Mouse (Mus musculus) liver, embryonic 15.5 days (tissue): ENCODE measurements around the gene Ly6g5b. TPM values are rescaled to one million over a fixed set of nuclear protein-coding genes. Genes with fewer than 3 reads are reported as not detected.

ENCODE experiments used
- ATAC-seq: fragments of 200-750 bp; cut with Nextera tagmentation; 2 replicates; pipeline ENCODE4 v1.8.0; 2017; ENCODE audit warnings: moderate number of reproducible peaks, mild to moderate bottlenecking, moderate library complexity; ENCODE audit not compliant: insufficient read depth
- H3K27ac ChIP-seq: fragments of 300-500 bp; sonication (generic); replicated peaks from 2 replicates; pipeline ENCODE4 v1.5.1; 2015; ENCODE audit warnings: mild to moderate bottlenecking, inconsistent platforms
- H3K27me3 ChIP-seq: fragments of 300-500 bp; sonication (generic); 2 replicates; pipeline ENCODE4 v1.6.1; 2015; ENCODE audit warnings: mild to moderate bottlenecking, inconsistent platforms
- H3K36me3 ChIP-seq: fragments of 300-500 bp; sonication (generic); replicated peaks from 2 replicates; pipeline ENCODE4 v1.6.1; 2015; ENCODE audit warnings: moderate library complexity, mild to moderate bottlenecking, inconsistent platforms
- H3K4me1 ChIP-seq: fragments of 300-500 bp; sonication (generic); replicated peaks from 2 replicates; pipeline ENCODE4 v1.6.1; 2015; ENCODE audit warnings: inconsistent platforms
- H3K4me2 ChIP-seq: fragments of 300-500 bp; sonication (generic); 2 replicates; pipeline ENCODE4 v1.6.1; 2015; ENCODE audit warnings: moderate library complexity, mild to moderate bottlenecking, inconsistent platforms
- H3K4me3 ChIP-seq: fragments of 300-500 bp; sonication (generic); replicated peaks from 2 replicates; pipeline ENCODE4 v1.5.1; 2015; ENCODE audit warnings: mild to moderate bottlenecking, inconsistent platforms
- H3K9ac ChIP-seq: fragments of 300-500 bp; sonication (generic); 2 replicates; pipeline ENCODE4 v1.6.1; 2015; ENCODE audit warnings: moderate library complexity, mild to moderate bottlenecking, inconsistent platforms
- H3K9me3 ChIP-seq: fragments of 300-500 bp; sonication (generic); replicated peaks from 2 replicates; pipeline ENCODE4 v1.6.1; 2016; ENCODE audit warnings: inconsistent platforms
- WGBS: fragments of 180-500 bp; shearing (Covaris S2); methylation state at CpG from one replicate; pipeline ENCODE4 v1.1.7; 2015; ENCODE audit warnings: mixed read lengths; ENCODE audit not compliant: insufficient replicate concordance; 5-methylcytosine and 5-hydroxymethylcytosine counted together
- polyA plus RNA-seq: library from polyadenylated mRNA; unstranded; fragments of >200 nt; fragmentation: Nextera tagmentation; extraction: Ambion mirVana; gene quantifications from 2 replicates; pipeline ENCODE4 v1.2.1, GENCODE M21; 2015

The Ly6g5b gene
- polyA plus RNA-seq, 1 experiment from 2014 or later = 0.24 TPM

DNA sequence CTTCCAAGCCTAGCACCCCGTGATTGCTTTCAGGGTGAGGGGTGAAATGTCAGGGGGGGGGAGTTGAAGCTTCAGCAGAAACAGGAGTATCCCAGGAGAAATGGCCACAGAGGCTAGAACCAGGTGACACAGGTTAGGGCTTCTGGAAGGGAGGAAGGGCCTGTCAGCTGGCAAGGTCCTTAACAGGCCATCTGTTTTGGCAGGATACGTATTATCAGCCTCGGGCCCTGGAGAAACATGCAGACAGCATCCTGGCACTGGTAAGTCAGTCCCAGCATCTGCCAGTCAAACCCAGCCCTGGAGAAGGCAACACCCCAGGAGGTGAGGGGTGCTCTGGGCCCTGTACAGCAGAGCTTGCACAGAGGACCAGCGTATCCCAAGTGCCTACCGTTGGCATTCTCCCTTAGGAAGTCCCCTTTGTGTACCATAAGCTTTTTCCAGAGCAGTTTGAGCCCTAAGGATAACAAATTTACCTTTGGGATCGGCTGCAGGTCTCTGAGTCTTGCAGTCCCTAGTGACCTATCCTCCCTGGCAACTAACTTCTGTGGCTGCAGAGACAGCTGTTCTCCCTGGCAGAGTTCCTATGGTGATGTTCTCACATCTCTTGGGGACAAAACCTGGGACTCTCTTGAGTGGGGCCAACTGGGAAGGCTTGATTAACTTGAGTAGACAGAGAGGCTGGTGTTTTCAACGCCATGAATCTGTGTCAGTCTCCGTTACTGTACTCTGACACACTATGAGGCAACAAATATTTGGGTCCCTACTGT is 24.9 kb downstream of the Ly6g5b start:
- H3K4me2 ChIP-seq = peak overlapping the region; percentile 83
- H3K4me1 ChIP-seq = peaks cover 45% of the 10 kb centered on the region
- peak overlapping the region; percentile 79 for H3K4me3 ChIP-seq
- 54% methylated on average over 8 of the region's 8 CpGs for WGBS
- ATAC-seq = peak; percentile 43
- H3K9ac ChIP-seq = peak overlapping the region; percentile 92
- H3K27ac ChIP-seq = peak overlapping the region; percentile 97
- H3K27me3 ChIP-seq = no peaks in the 10 kb centered on the region
- H3K9me3 ChIP-seq = no peaks in the 10 kb centered on the region
- H3K36me3 ChIP-seq = peaks cover 48% of the 10 kb centered on the region

DNA sequence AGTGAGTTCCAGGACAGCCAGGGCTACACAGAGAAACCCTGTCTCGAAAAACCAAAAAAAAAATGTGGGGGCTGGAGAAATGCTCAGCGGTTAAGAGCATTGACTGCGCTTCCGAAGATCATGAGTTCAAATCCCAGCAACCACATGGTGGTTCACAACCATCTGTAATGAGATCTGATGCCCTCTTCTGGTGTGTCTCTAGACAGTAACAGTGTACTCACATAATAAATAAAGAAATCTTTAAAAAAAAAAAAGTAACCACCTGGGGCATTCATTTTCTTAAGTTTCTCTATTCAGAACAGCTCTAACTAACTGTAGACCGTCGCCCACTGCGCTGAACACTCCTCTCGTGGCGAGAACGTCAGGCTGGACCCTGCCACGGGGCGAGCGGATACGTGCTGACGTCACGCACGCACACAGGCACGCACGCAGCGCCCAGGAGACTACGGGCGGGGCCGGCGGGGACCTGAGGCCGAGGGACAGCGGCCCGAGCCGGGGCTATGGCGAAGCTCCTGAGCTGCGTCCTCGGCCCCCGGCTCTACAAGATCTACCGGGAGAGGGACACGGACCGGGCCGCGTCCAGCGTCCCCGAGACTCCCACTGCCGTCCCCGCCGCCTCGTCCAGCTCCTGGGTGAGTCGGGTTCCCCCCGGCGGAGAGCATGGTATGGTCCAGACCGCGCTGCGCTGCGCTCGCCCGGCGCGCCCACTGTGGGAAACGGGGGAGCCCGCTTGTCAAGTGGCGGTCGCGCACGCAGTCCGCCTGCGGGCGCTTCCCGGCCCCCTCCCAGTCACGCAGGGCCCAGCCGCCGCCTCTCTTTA is 26.2 kb downstream of the Ly6g5b start, which contains the start of gene Abhd16a:
Gene Abhd16a (plus strand): TSS at position 439 of the 820 bp plus-strand sequence.
- ATAC-seq = peak; percentile 97
- peak within 1 kb of the TSS; percentile 97 for H3K27ac ChIP-seq
- no peaks in the 10 kb centered on the region for H3K27me3 ChIP-seq
- H3K36me3 ChIP-seq = peaks cover 35% of the 10 kb centered on the region
- peak within 1 kb of the TSS; percentile 92 for H3K9ac ChIP-seq
- peak within 1 kb of the TSS; percentile 83 for H3K4me2 ChIP-seq
- H3K4me3 ChIP-seq = peak within 1 kb of the TSS; percentile 79
- no peaks in the 10 kb centered on the region for H3K9me3 ChIP-seq
- peaks cover 48% of the 10 kb centered on the region for H3K4me1 ChIP-seq
- WGBS = 2% methylated on average over 67 of the region's 67 CpGs

DNA sequence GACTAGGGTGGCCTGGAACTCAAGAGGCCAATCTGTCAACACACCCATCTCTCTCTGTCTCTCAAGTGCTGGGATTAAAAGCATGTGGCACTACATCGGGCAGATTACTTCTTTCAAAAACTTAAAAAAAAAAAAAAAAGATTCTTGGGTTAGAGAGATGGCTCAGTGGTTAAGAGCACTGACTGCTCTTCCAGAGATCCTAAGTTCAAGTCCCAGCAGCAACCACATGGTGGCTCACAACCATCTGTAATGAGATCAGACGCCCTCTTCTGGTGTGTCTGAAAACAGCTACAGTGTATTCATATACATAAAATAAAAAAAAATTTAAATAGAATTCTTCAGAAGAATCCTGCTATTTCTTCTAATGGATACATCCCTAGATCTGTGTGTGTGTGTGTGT is 27.1 kb downstream of the Ly6g5b start:
- Histone ChIP-seq H3K4me3 (no peak overlapping the region), H3K27me3 (no peaks in the 10 kb centered on the region), H3K4me2 (no peak overlapping the region), H3K27ac (no peak overlapping the region), H3K9me3 (no peaks in the 10 kb centered on the region), H3K4me1 (peaks cover 48% of the 10 kb centered on the region), H3K9ac (no peak overlapping the region), H3K36me3 (peaks cover 26% of the 10 kb centered on the region)
- no peak for ATAC-seq
- 34% methylated on average over 2 of the region's 2 CpGs for WGBS

DNA sequence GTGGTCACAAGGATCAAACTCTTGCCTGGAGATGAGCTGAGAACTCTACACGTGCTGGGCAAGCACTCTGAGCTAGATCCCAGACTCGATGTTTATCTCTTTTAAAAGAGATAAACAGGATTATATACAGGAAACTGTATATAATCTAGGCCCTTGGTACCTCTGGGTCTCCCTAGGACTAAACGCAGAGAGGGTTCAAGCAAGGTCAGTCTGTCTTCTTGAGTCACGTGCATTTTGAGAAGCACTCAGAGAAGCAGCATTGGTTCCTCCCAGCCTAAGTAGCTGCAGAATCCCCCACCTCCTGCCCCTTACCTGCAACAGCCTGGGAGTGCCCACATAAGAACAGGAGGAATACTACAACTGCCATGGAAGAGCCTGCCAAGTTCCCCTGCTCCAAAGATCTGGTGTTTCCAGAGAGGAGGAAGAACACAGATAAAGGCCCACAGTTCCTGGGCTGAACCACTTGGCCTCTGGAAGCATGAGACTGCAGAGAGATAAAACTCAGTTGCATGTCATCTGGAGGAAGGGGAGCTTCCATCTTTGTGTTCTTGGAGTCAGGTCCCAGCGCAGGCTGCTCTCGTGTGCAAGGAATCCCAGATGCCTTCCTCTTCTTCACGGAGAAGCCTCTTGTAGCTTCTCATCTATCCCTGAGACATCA is 29.9 kb downstream of the Ly6g5b start, which contains the start of gene Ly6g6f:
Gene Ly6g6f (minus strand): TSS at position 403 of the 658 bp plus-strand sequence.
- no peaks in the 10 kb centered on the region for H3K36me3 ChIP-seq
- no peak for ATAC-seq
- no peaks in the 10 kb centered on the region for H3K9me3 ChIP-seq
- H3K4me3 ChIP-seq = no peak within 1 kb of the TSS
- H3K4me1 ChIP-seq = peaks cover 34% of the 10 kb centered on the region
- no peaks in the 10 kb centered on the region for H3K27me3 ChIP-seq
- H3K27ac ChIP-seq = no peak within 1 kb of the TSS
- no peak within 1 kb of the TSS for H3K9ac ChIP-seq
- WGBS = 40% methylated on average over 7 of the region's 7 CpGs
- H3K4me2 ChIP-seq = no peak within 1 kb of the TSS

DNA sequence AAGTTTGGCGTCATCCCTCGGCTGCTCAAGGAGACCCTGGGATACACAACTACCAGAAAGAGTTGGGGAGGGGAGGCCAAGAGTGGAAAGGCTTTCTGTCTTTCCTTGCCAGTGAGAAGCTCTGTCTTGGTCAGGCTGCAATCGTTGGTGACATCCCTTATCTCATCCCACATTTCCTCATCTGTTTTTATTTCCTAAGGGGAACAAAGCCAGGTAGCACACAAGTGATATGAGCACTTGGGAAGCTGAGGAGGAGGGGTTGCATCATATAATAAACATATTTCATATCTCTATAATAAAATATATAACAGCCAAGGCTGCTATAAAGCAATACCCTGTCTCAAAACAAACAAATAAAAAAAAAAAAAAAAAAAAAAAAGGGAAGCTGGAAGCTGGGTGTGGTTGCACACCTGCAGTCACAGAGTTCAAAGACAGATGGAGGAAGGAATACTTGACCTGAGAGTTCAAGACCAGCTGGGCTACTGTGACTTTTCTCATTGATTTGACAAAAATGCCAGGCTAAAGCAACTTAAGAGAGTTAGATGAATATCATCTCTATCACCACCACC is 31.2 kb downstream of the Ly6g5b start:
- H3K9me3 ChIP-seq = no peaks in the 10 kb centered on the region
- H3K4me1 ChIP-seq = peaks cover 40% of the 10 kb centered on the region
- H3K9ac ChIP-seq = no peak overlapping the region
- H3K4me2 ChIP-seq = no peak overlapping the region
- no peak overlapping the region for H3K4me3 ChIP-seq
- H3K27me3 ChIP-seq = no peaks in the 10 kb centered on the region
- 39% methylated on average over 3 of the region's 3 CpGs for WGBS
- no peak overlapping the region for H3K27ac ChIP-seq
- no peak for ATAC-seq
- no peaks in the 10 kb centered on the region for H3K36me3 ChIP-seq

DNA sequence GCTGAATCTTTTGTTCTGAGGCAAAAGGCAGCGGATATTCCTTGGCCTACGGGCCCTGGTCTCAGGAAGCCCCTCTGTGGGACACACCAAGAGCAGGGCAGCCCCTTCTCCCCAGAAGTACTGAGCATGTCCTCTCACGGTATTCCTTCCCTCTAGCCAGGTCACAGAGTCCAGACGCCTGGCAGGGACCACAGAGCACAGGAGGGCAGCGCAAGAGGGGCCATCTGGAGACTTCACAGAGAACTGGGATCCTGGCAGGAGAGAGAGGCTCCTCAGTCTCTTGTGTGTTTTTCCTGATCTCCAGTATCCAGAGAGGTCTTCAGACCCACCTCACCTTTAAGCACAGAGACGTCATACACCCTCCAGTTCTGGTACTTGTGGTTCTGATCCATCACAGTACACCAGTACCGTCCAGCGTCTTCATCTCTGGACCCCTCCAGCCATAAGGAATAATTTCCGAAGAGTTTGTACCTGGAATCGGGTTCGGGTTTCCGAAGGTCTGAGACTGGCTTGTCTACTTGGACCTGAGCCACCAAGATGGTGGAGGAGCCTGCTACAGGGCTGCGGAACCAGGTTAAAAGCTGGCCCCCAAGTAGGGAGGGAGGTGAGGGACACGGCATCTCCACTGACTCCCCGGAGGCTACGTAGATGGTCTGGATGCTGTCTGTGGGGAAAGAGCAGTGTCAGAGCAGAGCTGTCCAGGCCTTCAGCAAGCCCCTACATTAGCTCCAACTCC is 32.2 kb downstream of the Ly6g5b start:
- Histone ChIP-seq H3K4me2 (no peak overlapping the region), H3K36me3 (no peaks in the 10 kb centered on the region), H3K9ac (no peak overlapping the region), H3K27ac (no peak overlapping the region), H3K27me3 (peaks cover 5% of the 10 kb centered on the region), H3K4me3 (no peak overlapping the region), H3K4me1 (peaks cover 42% of the 10 kb centered on the region), H3K9me3 (no peaks in the 10 kb centered on the region)
- WGBS = 81% methylated on average over 16 of the region's 16 CpGs
- ATAC-seq = no peak

DNA sequence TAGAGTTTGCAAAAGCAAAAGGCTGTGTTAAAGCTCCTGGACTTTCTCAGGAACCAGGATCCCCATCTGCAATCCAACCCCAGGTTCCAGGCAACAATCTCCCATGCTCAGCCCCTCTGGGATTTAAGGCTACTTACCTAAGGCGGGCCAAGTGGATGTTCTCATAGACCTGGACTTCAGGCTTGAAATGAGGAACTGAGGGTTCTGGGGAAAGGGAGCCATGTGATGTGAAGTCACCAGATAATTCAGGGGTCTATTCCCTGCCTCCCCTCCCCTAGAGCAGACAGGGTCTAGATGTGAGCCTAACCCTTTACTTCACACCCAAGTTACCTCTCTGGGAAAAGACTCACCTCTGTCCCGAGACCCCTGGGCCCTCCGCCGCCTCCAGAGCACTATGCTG is 34.5 kb downstream of the Ly6g5b start:
- WGBS = 83% methylated on average over 4 of the region's 4 CpGs
- peak overlapping the region; percentile 23; the same call in 1 of the 2 replicates for H3K9ac ChIP-seq
- H3K27ac ChIP-seq = peak overlapping the region; percentile 85
- peak overlapping the region; percentile 70 for H3K4me2 ChIP-seq
- peaks cover 56% of the 10 kb centered on the region for H3K4me1 ChIP-seq
- H3K36me3 ChIP-seq = no peaks in the 10 kb centered on the region
- no peak overlapping the region; the same call in 1 of the 2 replicates for H3K4me3 ChIP-seq
- no peak for ATAC-seq
- H3K27me3 ChIP-seq = peaks cover 18% of the 10 kb centered on the region
- no peaks in the 10 kb centered on the region for H3K9me3 ChIP-seq

DNA sequence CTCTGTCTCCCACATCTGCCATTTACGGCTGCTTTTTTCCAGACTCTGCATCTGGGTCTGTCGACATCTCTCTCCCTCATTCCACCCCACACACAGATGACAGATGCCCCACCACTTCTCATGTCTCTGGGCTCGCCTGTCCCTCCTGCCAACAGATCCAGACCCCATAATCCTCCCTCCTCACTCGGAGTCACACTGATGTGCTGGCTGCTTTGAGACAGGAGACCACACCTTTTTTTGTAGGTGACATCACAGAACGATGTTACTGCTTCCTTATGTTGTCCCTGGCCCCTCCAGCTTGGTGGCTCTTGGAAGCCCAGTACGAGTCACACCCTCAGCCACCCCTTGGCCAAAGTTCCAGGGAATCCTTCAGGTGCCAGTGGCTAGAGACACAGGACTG is 35.0 kb downstream of the Ly6g5b start:
- peaks cover 51% of the 10 kb centered on the region for H3K4me1 ChIP-seq
- H3K4me2 ChIP-seq = peak overlapping the region; percentile 70
- H3K4me3 ChIP-seq = peak overlapping the region; percentile 39
- H3K9me3 ChIP-seq = no peaks in the 10 kb centered on the region
- no peaks in the 10 kb centered on the region for H3K36me3 ChIP-seq
- peak; percentile 66 for ATAC-seq
- peaks cover 18% of the 10 kb centered on the region for H3K27me3 ChIP-seq
- peak overlapping the region; percentile 85 for H3K27ac ChIP-seq
- H3K9ac ChIP-seq = peak overlapping the region; percentile 23
- WGBS = 26% methylated on average over 6 of the region's 6 CpGs

DNA sequence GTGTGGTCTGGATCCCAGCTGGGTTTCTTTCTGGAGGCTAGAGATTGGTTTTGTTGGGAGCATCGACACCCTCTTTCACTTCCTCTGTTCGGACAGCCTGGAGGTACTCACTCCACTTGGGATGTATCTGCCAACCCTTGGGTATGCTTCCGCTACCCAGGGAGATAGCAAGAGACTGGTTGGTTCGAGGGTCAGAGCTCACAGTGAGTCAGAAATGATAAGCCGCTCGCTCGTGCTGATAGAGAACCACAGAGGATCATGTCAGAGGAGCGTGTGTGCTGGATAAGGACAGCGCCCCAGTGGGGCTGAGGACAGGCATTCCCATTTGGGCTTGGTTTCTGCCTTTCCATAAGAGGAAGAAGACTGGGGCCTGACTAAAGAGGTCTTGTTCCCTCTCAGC is 35.5 kb downstream of the Ly6g5b start:
- Histone ChIP-seq H3K4me3 (peak overlapping the region; percentile 39), H3K9ac (peak overlapping the region; percentile 23), H3K4me2 (peak overlapping the region; percentile 70), H3K27me3 (peaks cover 18% of the 10 kb centered on the region), H3K4me1 (peaks cover 47% of the 10 kb centered on the region), H3K9me3 (no peaks in the 10 kb centered on the region), H3K36me3 (no peaks in the 10 kb centered on the region), H3K27ac (peak overlapping the region; percentile 85)
- 13% methylated on average over 9 of the region's 9 CpGs for WGBS
- ATAC-seq = peak; percentile 96

DNA sequence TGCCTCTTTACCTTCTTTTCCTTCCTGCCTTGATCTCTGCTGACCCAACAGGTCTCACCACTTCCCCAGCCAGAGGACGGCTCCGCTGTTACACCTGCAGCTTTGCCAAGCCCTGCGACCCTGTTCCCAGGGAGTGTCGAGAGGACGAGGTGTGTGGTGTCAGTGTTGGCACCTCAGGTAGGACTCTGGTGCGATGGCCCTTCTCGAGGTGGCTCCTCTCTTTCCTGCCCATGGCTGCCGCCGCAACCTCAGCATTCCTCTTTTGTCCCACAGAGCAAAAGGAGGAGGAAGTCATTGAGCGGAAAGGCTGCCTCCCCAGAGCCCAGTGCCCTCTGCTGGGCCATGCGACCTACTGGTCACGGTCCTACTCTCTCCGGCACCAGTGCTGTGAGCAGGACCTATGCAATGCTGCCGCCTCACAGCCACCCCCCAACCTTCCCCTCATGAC is 37.4 kb downstream of the Ly6g5b start, which contains the start of gene Ly6g6d:
Gene Ly6g6d (minus strand): TSS at position 280 of the 448 bp plus-strand sequence.
- Histone ChIP-seq H3K4me3 (no peak within 1 kb of the TSS), H3K4me2 (peak within 1 kb of the TSS; percentile 29), H3K36me3 (no peaks in the 10 kb centered on the region), H3K27me3 (peaks cover 29% of the 10 kb centered on the region), H3K27ac (no peak within 1 kb of the TSS), H3K9ac (no peak within 1 kb of the TSS), H3K9me3 (no peaks in the 10 kb centered on the region), H3K4me1 (peaks cover 46% of the 10 kb centered on the region)
- 13% methylated on average over 14 of the region's 14 CpGs for WGBS
- no peak for ATAC-seq
